25 mouse cellular contexts compared by ENCODE assay signal in the genomic region with DNA sequence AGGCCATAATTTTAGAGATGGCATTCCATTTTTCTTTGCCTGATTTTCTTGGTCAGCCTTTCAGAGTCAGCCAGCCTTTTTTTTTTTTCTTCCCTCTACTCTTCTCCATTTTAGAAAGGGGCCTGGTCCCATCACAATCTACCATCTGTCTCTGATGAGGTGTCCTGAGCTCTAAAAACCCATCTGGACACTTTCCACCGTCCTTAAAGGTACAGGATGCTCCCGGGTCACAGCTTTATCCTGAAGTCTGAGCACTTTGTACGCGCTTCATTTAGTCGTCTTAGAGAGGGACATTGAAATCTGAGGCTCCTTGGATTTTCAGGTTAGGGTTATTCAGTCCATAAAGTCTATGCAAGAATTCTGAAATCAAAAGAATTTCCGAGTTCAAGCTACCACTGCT.
DNase-seq lines count a peak whose midpoint lies in the region; ATAC-seq and TF ChIP-seq lines count a peak whose summit lies in the region.
"Had no signal": no experiment of that assay in that cellular context is flagged by ENCODE, and none has a peak within 500 bp of the region (broad histone marks: within the 10 kb centered on the region; RNA-seq: fewer than 3 reads in every experiment).

No protein-coding gene starts in this region.

- DNase-seq in cerebellum, adult 18-20 months: peak; percentile 59 to 60
- DNase-seq in cerebellum, adult 8-10 months: no peak
- peak; percentile 34 for DNase-seq in hindbrain, postnatal 0 days (ENCODE audit: low spot score)
- peak; percentile 87 for DNase-seq in cerebellum, adult 9-10 months
- DNase-seq in cerebellum, postnatal 25 days: peak; percentile 54 to 56
- DNase-seq in adrenal gland, postnatal 10 days: no peak
- DNase-seq: adrenal gland, adult 2 months; adrenal gland, postnatal 25 days; embryo, embryonic 11 days; gastrocnemius, postnatal 25 days; heart, adult 18-20 months; heart, postnatal 10 days; heart, postnatal 36 days had no signal

- WGBS in hindbrain, postnatal 0 days: 71% methylated on average over 6 of the region's 6 CpGs
- WGBS in hindbrain, embryonic 12.5 days: 73% methylated on average over 6 of the region's 6 CpGs

- H3K4me3 ChIP-seq in hindbrain, postnatal 0 days (ENCODE audit: low read length): no peak overlapping the region
- H3K4me3 ChIP-seq in hindbrain, embryonic 12.5 days: no peak overlapping the region
- H3K4me3 ChIP-seq: embryonic facial prominence, embryonic 10.5 days; embryonic facial prominence, embryonic 13.5 days; erythroblast, embryonic 14.5 days; forebrain, embryonic 12.5 days; forebrain, embryonic 15.5 days; heart, embryonic 12.5 days; heart, embryonic 15.5 days; hindbrain, embryonic 13.5 days had no signal

- H3K9ac ChIP-seq in hindbrain, postnatal 0 days (replicated peaks; ENCODE audit: low read length): no peak overlapping the region
- H3K9ac ChIP-seq in hindbrain, embryonic 12.5 days: no peak overlapping the region
- H3K9ac ChIP-seq: embryonic facial prominence, embryonic 13.5 days; forebrain, embryonic 12.5 days; forebrain, embryonic 15.5 days; heart, embryonic 12.5 days; heart, embryonic 15.5 days; hindbrain, embryonic 13.5 days had no signal

- no peaks in the 10 kb centered on the region for H3K27me3 ChIP-seq in hindbrain, postnatal 0 days (ENCODE audit: insufficient read depth, low read length)
- H3K27me3 ChIP-seq in hindbrain, embryonic 12.5 days: no peaks in the 10 kb centered on the region
- H3K27me3 ChIP-seq: embryonic facial prominence, embryonic 13.5 days; forebrain, embryonic 12.5 days; forebrain, embryonic 15.5 days; heart, embryonic 12.5 days; heart, embryonic 15.5 days; hindbrain, embryonic 13.5 days had no signal

- H3K4me2 ChIP-seq in hindbrain, postnatal 0 days (ENCODE audit: low read depth, low read length): no peak overlapping the region
- H3K4me2 ChIP-seq in hindbrain, embryonic 12.5 days (replicated peaks): no peak overlapping the region
- H3K4me2 ChIP-seq: embryonic facial prominence, embryonic 13.5 days; forebrain, embryonic 12.5 days; forebrain, embryonic 15.5 days; heart, embryonic 12.5 days; heart, embryonic 15.5 days; hindbrain, embryonic 13.5 days had no signal

- H3K9me3 ChIP-seq in hindbrain, postnatal 0 days (ENCODE audit: low read length): no peaks in the 10 kb centered on the region
- no peaks in the 10 kb centered on the region for H3K9me3 ChIP-seq in hindbrain, embryonic 12.5 days (replicated peaks)
- H3K9me3 ChIP-seq: embryonic facial prominence, embryonic 10.5 days; embryonic facial prominence, embryonic 13.5 days; forebrain, embryonic 12.5 days; forebrain, embryonic 15.5 days; heart, embryonic 12.5 days; heart, embryonic 15.5 days; hindbrain, embryonic 13.5 days had no signal

- H3K36me3 ChIP-seq in hindbrain, postnatal 0 days (ENCODE audit: insufficient read depth, low read length): no peaks in the 10 kb centered on the region
- no peaks in the 10 kb centered on the region for H3K36me3 ChIP-seq in hindbrain, embryonic 12.5 days
- H3K36me3 ChIP-seq: embryonic facial prominence, embryonic 10.5 days; embryonic facial prominence, embryonic 13.5 days; forebrain, embryonic 12.5 days; forebrain, embryonic 15.5 days; heart, embryonic 12.5 days; heart, embryonic 15.5 days; hindbrain, embryonic 13.5 days had no signal

- H3K27ac ChIP-seq in hindbrain, postnatal 0 days: peak overlapping the region; percentile 20; the same call in 1 of the 2 replicates
- H3K27ac ChIP-seq in hindbrain, embryonic 12.5 days: no peak overlapping the region
- H3K27ac ChIP-seq: embryonic facial prominence, embryonic 10.5 days; embryonic facial prominence, embryonic 13.5 days; forebrain, embryonic 12.5 days; forebrain, embryonic 15.5 days; heart, embryonic 15.5 days had no signal

- H3K4me1 ChIP-seq in hindbrain, postnatal 0 days (ENCODE audit: insufficient read depth, low read length): peaks cover 24% of the 10 kb centered on the region
- peaks cover 66% of the 10 kb centered on the region for H3K4me1 ChIP-seq in hindbrain, embryonic 12.5 days

- no peak for TF ChIP-seq CTCF in hindbrain, postnatal 0 days (IDR thresholded peaks at IDR 0.05; ENCODE audit: low read depth)

- ATAC-seq in hindbrain, postnatal 0 days: no peak
- no peak for ATAC-seq in hindbrain, embryonic 12.5 days (ENCODE audit: low FRiP score)
- ATAC-seq: CD4-positive, CD25-positive, alpha-beta regulatory T cell, adult 4 months; inflammation-experienced regulatory T-cells, adult 6 months; intestine, embryonic 16.5 days had no signal

Comparison
In these comparisons a context has a peak if more than half of its experiments do, and no peak if none do; other contexts are left out.
1. DNase-seq: peak in cerebellum, adult 18-20 months (2 of 2), hindbrain, postnatal 0 days (single experiment), cerebellum, adult 9-10 months (single experiment) and cerebellum, postnatal 25 days (2 of 2); none in cerebellum, adult 8-10 months (single experiment) and adrenal gland, postnatal 10 days (single experiment).